Mouse (Mus musculus) frontal cortex, postnatal 25 days (tissue): Measurements from ENCODE around the gene Clic6.

Experiments
- DNase-seq, 2 experiments: peaks; one replicate each; pipeline ENCODE4 v3.0.0; 2022; ENCODE audit warnings: low spot score in 2 of 2

Clic6 gene

DNA sequence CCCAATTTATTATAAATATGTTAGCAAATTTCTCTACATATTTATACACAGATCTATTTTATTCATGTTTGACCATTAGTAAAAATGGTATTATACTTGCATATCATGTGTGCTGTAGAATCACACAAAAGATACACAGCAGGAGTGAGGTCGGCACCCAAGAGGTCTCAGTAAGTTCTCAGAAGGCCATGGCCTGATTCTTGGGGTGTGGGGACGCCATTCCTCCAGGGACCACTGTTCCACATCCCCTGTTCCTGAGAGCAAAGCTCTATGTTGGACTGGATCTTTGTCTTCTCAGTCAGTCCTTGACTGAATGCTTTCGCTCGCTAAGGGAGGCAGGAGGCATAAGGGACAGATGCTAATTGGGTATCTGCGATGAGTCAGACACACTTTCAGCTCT lies at the start of gene Clic6:
Gene Clic6 (plus strand): TSS at position 301 of the 400 bp plus-strand sequence.
- DNase-seq: no peak

DNA sequence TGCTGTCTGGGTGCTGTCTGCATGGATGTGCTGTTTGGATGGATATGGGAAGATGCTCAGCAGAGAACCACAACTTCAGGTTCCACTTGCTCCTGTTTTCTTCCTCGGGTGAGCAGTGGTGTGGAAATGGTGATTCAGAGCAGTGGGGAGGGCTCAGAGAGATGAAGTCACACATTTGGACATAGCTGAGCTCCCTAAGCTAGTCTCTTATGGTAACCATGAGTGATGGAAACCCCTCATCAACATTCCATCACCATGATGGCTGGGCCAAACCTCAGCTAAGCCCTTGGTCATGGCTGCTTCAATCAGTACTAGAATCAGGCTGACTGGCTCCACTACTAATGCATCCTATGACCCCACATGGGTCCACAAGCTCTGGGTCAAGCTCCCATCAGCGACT lies 45.8 kb upstream of the Clic6 start:
- DNase-seq: no peak

DNA sequence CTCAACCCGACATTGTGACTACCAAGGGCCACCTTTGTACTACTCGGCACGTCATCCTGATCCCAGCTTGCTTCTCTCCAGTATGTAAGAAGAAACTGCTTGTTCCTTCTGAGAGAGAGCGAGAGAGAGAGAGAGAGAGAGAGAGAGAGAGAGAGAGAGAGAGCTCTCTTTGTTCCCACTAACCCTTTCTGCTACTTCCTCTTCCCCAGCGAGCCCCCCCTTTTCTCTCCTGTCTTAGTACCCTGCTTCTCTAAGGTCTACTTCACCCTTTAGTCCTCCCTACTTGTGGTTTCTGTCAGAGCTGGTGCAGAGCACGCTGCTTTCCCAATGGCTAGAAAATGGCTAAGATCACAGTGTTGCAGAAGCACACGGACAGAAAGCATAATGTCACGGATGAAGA lies 45.3 kb upstream of the Clic6 start:
- DNase-seq: no peak

DNA sequence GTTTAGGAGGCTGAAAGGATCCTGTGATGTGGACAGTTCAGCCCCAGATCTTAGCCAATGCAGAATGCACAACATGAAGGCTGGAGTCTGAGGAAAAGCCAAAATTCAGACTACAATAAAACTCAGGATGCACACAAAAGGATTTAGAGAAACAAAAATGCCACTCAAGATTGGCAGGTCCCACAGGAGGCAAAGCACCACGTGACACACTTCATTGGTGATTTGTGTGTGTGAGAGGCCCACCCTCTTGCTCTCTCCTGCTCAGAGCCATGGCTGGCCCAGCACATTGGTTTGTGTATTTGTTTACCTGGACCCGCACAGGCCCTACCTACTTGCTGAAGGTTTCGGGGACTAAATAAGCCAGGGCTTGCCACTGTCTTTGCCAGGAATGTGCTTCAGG lies 44.3 kb upstream of the Clic6 start:
- DNase-seq: no peak

DNA sequence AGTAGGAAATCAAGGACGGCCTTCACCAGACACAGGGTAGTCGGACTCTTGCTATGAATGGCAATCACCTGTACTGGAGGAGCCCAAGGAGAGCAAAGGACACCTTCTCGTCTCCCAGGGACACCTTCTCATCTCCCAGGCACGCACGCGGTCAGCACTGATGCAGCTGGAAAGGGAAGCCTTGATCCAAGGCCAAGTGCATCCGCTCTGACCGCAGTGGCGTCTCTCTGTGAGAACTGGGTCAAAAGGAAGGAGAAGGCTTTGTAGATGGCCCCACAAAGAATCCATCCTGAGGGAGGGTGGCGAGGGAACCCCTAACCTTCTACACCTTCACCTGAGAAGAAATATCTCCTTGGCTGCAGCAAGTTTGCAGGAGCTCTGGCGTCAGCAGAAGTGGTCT lies 43.4 kb upstream of the Clic6 start:
- DNase-seq: no peak

DNA sequence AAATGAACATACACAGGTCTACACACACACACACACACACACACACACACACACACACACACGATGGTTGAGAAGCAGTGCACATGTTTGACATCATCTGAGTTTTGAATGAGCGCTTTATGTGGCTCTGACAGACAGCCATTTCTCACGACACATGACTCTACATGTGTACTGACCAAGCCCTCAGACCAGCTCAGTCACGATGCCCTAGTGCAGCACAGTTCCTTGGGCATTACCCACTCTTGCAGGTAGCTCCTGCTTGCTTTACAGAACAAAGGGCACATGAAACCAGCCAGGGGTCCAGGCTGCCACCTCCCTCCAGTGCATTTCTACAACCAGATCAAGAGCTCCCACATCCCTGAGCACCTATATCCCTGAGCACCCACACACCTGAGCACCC lies 42.6 kb upstream of the Clic6 start:
- no peak for DNase-seq

DNA sequence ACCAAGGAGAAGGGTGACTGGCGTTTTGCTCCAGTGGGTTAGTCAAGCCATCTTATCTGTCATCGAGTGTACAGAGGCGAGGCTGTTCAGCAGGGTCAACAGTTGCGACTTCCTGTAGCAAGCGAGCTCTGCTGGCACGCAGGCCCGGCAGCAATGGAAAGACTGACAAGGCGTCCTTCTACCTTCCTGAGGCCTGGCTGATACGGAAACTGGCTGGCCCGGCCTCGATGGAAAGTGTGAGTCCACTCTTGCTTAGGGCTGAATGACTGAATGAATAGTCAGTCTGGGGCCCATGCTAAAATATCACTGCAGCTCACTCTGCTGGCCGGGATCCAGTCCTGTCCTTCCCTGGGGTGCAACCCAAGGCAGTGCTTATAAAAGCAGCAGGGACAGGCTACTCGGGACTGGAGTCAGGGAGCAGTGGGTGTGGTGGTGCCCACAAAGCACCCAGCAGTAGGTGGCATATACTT lies 41.9 kb upstream of the Clic6 start:
- no peak for DNase-seq

DNA sequence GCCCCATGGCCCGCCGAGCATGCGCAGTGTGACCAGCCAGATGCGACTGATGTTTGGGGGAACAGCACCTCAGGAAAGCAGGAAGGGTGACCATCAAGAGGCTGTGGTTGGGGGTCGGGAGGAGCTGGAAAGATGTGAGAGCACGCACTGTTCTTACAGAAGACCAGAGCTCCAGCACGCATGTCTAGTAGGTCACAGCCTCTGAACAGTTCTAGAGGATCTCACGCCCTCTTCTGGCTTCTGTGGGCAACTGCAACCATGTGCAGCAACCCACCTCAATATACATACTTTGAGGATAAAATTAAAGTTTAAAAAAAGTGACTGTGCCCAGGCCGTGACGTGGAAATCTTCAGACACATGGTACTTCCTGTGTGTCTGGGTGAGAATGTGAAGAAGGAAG lies 40.2 kb upstream of the Clic6 start:
- no peak for DNase-seq

DNA sequence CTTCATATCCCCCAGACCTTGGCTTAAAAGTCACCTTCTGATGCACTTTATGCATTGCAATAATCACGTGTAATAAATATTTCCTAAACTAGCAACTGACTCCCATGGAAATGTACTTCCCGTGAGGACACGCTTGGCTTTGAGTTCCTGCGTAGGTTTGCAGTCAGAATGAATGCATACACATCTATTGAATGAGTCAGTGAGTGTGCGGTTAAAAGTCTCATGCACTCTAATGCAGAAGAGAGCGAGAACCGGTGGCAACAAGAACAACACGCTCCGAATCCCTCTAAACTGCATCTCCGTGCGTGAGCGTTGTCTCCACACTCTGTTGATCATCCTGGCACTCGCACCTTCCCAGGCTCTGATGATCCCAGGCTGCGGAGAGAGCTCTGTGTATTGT lies 36.5 kb upstream of the Clic6 start:
- DNase-seq: no peak

DNA sequence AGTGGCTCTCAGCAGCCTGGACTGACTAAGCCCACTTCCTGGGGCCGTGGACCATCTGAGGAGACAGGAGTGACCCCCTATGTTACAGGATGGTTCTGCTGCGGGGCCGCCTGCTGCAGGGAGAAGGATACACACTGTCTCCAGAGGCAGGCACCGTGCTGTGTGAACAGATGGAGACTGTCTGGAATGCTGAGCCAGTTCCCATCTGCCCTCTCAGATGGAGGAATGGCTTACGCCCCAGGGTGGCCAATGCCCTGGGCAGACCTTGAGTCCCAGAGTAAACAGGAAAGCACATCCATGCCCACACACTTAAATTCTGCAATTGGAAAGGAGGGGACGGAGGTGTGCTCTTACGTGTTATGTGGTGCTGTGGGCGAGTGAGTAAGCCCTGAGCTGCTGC lies 35.2 kb upstream of the Clic6 start:
- no peak for DNase-seq

DNA sequence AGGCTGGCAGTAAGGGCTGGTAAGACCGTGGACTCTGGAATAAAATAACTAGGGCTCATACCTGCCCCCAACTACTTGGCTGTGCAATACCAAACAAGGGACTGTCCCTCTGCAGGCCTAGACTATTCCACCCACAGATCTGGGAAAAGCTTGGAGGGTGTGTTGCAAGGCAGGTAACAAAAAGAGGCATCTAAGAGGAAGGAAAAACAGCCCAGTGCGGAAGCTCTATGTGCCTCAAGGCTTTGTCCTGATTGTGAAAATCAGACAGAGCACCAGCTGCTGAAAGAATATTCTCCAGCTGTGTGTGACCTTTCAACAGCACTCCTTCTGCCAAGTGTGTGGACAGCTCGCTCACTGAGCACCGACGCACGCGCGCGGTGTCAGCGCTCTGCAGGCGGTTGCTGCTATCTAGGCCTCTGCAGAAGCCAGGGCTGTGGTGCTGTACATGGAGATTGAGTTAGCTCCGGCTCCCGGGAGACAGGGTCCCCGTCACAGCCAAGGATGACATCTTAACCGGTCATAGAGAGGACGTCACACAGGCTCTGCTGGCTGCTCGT lies 33.9 kb upstream of the Clic6 start:
- no peak for DNase-seq

DNA sequence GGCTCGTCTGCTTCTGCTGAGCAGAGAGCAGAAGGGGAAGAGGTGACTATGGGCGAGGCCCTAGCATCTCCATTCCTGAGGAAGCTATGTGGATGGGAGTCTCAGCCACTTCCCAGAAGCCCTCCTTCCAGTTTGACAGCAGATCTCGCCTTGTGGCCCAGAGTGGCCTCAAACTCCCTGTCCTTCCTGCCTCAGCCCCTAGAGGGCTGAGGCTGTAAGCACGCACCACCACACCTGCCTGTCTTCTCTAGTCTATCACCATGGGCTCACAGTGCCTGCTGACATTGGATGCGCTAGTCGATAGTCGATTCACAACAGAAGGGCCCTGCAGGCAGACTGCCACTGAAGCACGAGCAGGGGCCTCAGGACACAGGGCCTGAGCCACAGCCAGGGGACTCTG lies 32.9 kb upstream of the Clic6 start:
- no peak for DNase-seq

DNA sequence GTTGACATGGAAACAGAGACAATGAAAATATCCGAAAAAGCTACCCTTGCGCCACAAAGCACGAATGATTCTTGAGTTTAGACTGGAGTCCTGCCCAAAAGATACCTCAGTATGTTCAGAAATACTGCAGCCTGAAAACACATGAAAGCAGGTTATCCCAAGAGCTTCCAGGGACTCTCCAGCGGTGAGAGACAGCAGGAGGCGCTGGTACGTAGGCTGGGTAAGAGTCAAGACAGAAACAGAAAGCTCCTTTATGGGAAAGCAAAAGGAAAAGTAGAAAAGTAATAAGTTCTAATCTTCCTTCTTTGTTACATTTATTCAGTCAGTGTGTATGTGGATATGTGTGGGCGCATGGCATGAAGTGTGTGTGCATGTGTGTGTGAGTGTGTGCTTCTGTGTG lies 31.5 kb upstream of the Clic6 start:
- DNase-seq: no peak

DNA sequence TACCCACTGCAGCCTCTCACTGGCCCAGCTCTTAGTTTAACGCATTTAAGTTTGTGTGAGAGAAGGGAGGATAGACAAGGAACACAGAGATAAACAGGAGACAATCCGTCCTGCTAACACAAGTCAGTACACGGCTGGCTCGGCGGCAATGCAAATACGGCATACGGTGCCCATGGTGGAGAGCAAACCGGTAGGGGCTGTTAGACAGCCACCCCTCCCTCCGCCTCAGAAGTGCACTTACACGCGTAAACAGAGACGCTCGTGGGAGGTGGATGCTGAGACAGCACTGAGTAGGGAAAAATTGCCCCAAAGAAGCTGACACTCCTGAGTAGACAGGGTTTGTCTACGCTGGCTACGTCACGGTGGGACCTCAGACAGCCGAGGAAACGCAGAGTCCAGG lies 31.0 kb upstream of the Clic6 start:
- no peak for DNase-seq

DNA sequence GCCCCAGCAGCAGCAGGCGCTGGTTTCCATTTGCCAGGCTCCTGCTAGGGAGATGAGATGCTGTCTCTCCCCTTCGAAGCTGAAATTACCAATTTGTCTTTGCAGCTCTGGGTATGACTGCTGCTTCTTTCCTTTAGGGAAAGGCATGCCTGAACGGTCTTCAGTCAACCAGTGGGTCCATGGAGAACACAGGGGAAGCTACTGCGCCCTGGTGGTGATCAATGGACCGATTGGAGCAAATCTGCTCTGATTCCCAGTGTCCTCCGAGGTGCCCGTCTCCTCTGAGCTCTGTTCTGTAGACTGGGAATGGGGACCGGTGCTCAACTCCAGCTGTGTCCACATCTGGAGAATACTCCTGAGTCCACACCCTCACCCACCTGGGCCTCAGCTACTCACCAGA lies 30.0 kb upstream of the Clic6 start:
- no peak for DNase-seq

DNA sequence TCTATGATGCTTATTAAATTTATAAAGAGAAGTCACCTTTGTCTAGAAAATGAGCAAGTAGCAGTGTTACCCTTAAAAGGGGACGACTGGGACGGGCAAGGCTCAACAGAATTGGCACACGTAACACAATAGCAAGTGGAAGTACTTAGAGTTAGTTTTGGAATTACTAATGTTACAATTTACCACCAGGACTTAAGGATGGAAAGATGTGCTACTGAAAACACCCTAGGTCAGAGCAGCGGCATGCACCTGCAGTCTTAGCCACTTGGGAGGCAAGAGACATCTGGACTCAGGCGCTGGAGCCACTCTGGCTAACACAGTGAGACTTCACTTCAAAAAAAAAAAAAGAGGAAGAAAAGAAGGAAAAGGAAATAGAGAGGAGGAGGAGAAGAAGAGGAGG lies 29.6 kb upstream of the Clic6 start:
- DNase-seq: no peak

DNA sequence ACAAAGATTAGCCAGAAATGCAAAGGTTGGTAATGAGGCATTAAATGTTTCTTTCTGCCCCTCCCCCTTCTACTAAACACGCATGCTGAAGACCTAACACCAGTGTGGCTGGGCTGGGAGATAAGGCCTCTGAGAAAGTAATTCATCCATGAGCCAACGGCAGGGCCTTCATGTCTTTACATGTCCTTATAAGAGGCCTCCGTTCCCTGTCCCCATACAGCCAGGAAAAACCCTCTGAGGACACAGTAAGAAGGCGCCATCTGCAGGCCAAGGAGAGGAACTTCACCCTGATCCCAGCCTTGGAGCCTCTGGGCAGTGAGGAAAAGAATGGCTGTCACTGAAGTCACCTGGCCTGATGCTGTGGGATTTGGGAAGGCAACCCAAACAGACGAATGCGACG lies 27.9 kb upstream of the Clic6 start:
- DNase-seq: peak in 1 of 2 experiments; percentile 46

DNA sequence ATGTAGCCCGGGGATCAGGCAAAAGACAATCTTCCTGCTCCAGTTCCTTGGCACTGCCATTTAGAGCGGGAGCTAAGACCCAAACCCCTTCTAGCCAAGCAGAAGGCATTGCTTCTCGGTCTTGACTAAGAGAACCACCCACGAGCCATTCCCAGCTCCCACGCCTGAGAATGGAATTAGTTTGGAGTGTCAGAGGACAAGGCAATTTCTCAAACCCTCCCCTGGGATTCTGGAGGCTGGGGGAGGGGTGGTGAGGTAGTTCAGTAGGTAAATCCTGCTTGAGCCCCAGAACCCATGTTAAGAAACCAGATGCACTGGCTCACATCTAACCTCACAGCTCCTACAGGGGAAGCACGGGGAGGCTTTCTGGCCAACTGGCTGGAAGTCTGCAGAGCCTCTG lies 24.1 kb upstream of the Clic6 start:
- DNase-seq: no peak

DNA sequence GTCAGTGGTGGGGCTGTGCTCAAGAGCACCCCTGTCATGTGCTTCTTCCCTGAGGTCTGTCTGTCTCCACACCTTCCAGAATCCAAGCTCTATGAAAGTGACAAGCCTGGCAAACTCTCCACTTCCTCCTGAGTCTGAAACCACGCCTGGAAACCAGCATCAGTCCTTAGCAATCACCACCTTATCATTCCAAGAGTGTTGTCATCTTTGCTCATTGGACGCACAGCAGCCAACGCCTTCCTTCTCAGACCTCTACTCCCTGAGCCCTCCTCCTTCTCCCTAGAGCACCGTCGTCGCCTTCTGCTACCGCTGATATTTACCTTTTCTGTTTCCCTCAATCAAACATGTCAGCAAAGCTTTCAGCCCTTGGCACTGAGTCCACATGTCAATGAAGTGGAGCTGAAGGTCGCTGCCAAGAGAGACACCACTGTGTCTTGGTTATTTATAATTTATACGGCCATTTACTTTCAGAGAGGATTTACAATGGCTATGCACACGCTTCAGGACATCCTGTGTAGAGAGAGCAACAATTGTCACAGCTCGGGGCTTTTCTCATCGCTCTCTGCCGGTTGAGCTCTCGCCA lies 21.1 kb upstream of the Clic6 start:
- DNase-seq: no peak

DNA sequence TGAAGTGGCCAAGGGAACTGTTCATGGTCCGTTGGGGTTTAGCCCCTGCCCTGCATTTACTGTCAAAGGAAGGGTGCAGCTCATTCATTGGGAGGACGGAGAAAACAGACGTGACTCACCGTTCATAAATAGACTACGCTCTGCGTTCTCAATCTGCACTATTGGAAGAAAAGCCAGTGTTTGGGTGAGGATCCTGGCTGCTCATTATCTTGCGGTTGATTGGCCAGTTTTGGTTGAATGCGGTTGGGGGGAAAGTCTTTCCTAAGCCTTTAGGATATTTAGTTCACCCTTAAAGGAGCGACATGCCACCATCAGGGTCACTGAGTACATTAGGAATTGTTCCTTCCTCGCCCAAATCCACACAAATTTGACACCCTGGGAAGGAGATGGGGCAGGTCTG lies 20.3 kb upstream of the Clic6 start:
- no peak for DNase-seq

DNA sequence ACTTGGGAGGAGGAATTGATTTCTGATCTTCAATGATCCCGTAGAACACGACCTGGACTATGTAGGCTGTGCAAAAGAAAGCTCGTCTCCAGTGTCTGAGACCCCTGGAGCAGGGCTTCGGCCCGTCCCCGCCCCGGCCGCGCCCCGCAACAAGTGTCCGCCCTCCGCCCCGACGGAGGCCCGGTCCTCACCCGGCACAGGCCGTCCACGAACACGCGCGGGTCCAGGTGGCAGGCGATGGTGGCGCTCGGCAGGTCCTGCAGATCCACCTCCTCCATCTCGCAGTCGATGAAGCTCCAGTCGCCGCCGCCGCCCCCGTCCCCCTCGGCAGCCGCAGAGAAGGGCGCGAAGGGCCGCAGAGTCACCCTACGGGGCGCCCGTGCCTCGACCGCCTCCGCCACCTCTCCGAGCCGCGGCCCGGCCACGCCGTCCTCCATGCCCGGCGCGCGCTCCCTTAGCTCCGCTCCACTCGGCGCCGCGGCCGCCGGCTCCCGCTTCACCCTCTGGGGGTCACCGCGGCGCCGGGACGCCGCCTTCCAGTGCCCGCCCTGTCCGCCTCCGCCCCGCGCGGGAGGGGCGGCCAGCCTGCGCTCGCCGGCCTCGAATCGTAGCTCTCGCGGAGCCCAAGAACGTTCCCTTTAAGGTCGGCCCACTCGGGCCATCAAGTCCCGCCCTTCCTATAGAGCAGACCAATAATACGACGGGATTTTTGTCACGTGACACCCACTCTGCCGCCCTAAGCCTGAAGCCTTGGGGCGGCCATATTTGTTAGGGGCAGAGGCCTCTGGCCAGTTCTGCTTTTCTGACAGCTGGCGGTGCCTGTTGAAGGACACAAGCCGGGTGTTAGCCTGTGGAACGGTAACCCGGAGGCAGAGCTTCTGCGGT lies 19.7 kb upstream of the Clic6 start:
- peak; percentile 92 to 95 for DNase-seq

DNA sequence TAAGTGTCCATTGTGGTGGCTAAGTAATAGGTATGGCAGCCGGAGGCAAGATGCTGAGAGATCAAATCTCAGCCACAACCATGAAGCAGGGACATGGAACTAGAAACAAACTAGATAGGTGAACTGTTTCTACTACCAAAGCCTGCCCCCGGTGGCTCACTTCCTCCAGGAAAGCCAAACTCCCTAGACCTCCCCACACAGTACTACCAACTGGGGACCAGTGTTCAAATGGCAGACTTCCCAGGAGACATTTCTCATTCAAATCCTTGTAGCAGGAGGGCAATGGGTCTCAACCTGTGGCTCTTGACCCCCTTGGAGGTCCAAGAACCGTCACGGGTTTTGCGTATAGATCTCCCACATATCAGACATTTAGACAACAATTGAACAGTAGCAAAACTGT lies 18.5 kb upstream of the Clic6 start:
- no peak for DNase-seq

DNA sequence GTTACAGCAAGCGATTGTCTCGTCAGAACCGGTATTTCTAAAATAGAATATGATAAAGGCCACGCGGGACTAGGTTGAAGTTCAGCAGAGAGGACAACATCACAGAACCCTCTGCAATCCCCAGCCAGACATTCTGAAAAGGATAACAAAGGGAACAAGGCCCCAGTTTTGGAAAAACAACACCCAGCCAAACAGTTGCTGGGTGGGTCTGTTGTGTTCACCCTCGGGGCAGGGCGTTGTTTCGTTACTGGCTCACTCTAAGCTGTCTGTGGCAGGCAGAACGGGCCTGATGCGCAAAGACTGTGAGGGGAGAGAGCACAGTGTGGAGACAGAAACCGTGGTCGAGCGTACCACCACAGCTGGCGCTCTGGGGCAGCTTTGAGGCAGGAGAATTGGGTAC lies 17.1 kb upstream of the Clic6 start:
- DNase-seq: no peak
